Mouse (Mus musculus) cortical plate, adult 2 months (tissue): ENCODE results near the gene Zc3h12d. TPM values are rescaled to one million over a fixed set of nuclear protein-coding genes. Genes with fewer than 3 reads are reported as not detected.

Experiments
- H3K27ac ChIP-seq: fragments of 200-500 bp; 2 replicates; pipeline ENCODE4 v1.5.1; 2012; ENCODE audit warnings: low read length, control low read depth, inconsistent platforms; ENCODE audit not compliant: insufficient read depth
- H3K4me1 ChIP-seq: fragments of 200-500 bp; 2 replicates; pipeline ENCODE4 v1.6.1; 2011; ENCODE audit warnings: low read length; ENCODE audit not compliant: control insufficient read depth, insufficient read depth
- H3K4me3 ChIP-seq: fragments of 200-500 bp; 2 replicates; pipeline ENCODE4 v1.5.1; 2011; ENCODE audit warnings: mild to moderate bottlenecking, low read length, control low read depth; ENCODE audit not compliant: insufficient read depth
- CTCF ChIP-seq: fragments of 200-500 bp; IDR thresholded peaks from 2 replicates; pipeline ENCODE4 v1.5.1; 2011; ENCODE audit warnings: mild to moderate bottlenecking, control low read depth, low read length; ENCODE audit not compliant: insufficient read depth; ENCODE audit errors: extremely low read depth
- POLR2A ChIP-seq: fragments of 200-500 bp; IDR thresholded peaks from 2 replicates; pipeline ENCODE4 v1.6.1; 2011; ENCODE audit warnings: mild to moderate bottlenecking, low read length, control low read depth; ENCODE audit not compliant: insufficient read depth; ENCODE audit errors: extremely low read depth
- polyA plus RNA-seq: library from polyadenylated mRNA; depleted of rRNA; stranded (reverse); fragments of >200 nt; gene quantifications from 2 replicates; pipeline ENCODE4 v1.2.3, GENCODE M21; 2012

The Zc3h12d gene
- polyA plus RNA-seq, 1 experiment, result 0.02 TPM

DNA sequence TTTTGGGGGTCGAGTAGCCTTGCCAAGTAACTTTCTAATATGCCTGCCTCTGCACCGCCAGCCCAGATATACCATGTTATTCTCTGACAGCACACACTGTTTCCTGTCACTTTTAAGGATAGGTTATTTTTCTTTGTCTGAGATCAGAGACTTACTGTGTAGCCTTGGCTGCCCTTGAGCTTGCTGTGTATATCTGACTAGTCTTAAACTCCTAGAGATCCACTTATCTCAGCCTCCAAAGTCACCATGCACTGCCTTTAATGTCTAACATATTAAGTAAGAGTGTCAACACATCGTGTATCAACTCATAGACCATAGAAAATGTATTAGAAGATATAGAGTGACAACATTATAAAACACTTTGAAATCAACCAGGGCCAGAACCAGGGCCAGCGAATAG lies 12.7 kb upstream of the Zc3h12d start:
- H3K4me3 ChIP-seq, result no peak overlapping the region
- no peak for TF ChIP-seq CTCF
- TF ChIP-seq POLR2A, result no peak
- no peaks in the 10 kb centered on the region; the same call in 1 of the 2 replicates for H3K4me1 ChIP-seq
- no peak overlapping the region for H3K27ac ChIP-seq

DNA sequence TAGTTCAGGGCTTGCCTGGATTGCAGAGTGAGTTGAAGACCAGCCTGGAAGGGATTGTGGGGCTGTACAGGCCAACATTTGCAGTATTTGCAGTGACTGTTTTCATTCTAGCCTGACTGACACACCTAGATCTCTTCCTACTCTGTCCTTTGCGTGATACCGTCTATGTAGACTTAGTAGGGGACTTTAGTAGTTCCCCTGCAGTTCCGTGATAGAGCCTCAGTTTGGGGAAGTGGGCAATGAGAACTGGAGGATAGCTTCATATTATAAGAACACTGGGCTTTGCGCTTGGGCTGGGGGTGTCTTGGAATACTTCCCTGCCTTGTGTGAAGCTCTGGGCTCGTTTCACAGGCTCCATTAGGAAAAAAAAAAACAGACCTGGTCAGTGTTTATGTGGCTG lies 12.1 kb upstream of the Zc3h12d start:
- TF ChIP-seq CTCF, result no peak
- TF ChIP-seq POLR2A, result no peak
- Histone ChIP-seq H3K27ac (no peak overlapping the region), H3K4me3 (no peak overlapping the region)

DNA sequence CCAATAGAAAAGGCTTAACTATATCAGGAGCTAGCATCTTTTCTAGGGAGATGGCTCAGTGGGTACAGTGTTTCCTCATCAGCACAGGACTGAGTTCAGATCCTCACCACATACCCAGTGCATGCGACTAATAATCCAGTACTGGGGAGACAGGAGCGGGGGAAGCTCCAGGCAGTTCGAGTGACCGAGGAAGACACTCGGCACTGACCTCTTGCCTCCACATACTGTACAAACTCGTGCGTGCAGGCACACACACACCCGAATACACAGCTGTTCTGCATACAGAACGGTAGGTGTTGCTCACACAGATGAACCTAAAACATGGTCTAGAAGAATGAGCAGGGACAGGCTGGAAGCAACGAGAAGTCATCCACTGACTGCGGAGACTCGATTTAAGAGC lies 10.3 kb upstream of the Zc3h12d start:
- no peak for TF ChIP-seq CTCF
- TF ChIP-seq POLR2A, result no peak
- Histone ChIP-seq H3K27ac (no peak overlapping the region), H3K4me1 (no peaks in the 10 kb centered on the region), H3K4me3 (no peak overlapping the region)

More for the DNA sequence above, 12.1 kb upstream of the Zc3h12d start:
- no peaks in the 10 kb centered on the region; the same call in 1 of the 2 replicates for H3K4me1 ChIP-seq

DNA sequence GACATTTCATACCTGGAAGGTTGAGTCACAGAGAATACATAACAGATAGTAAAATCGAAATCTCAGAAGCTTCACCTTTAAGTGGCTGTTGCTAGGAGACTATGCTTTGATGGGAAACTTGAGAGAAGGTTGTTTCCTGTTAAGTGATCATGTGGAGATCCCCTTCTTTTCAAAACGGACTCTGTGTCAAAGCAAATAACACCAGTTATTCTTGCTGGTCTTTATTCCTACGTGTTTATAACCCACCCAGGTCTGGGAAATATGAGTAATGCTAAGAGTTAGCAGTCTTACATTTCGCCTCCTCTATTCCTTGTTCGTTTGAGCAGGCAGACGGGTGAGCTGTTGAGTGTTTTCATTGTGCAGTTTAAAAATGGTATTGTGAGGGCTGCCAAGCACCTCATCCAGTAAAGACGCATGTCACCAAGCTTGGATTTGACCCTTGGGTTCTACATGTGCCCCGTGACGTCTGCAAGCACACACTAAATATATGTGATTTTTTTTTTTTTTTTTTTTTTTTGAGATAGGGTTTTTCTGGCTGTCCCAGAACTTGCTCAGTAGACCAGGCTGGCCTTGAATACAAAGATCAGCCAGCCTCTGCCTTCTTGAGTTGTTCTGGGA lies 7.5 kb upstream of the Zc3h12d start:
- H3K4me3 ChIP-seq, result no peak overlapping the region
- no peaks in the 10 kb centered on the region for H3K4me1 ChIP-seq
- TF ChIP-seq POLR2A (no peak), CTCF (no peak)
- H3K27ac ChIP-seq, result no peak overlapping the region

DNA sequence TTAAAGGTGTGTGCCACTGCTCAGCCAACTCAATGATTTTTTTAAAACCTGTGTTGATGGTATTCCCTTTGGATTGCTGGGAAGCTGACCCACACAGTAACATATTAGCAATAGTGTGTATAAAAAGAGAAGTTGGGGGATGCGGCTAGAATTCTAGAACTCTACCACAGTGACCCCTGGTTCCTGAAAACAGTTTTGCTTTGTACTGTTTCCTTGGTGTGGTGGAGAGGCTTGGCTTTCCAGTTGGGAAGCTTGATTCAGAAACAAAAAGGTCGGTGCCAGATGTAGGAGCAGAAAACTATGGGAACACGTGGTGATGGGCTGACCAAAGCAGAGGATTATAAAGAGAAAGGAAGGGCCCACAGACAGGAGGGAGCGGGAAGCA lies 7.0 kb upstream of the Zc3h12d start:
- H3K4me3 ChIP-seq, result no peak overlapping the region
- no peaks in the 10 kb centered on the region for H3K4me1 ChIP-seq
- no peak overlapping the region for H3K27ac ChIP-seq
- TF ChIP-seq POLR2A, result no peak
- no peak for TF ChIP-seq CTCF

DNA sequence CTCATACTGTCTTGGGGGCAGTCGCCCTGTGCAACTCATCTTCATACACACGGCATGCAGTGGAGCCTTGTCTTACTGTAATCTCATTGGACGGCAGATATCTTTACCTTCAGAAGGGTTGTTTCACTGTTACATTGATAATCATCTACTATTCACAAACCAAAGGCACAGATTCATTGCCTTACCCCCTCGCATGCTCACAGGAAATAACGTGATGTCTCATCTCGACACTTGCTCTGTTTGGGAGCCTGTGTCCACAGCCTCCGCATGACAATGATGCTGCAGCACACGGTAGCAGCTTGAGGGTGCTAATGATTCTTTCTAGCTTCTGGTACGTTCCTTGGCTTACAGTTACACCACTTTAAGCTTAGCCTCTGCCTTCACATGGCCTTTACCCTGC lies 6.2 kb upstream of the Zc3h12d start:
- H3K27ac ChIP-seq, result no peak overlapping the region
- H3K4me3 ChIP-seq, result no peak overlapping the region
- H3K4me1 ChIP-seq, result no peaks in the 10 kb centered on the region
- no peak for TF ChIP-seq POLR2A
- TF ChIP-seq CTCF, result no peak

DNA sequence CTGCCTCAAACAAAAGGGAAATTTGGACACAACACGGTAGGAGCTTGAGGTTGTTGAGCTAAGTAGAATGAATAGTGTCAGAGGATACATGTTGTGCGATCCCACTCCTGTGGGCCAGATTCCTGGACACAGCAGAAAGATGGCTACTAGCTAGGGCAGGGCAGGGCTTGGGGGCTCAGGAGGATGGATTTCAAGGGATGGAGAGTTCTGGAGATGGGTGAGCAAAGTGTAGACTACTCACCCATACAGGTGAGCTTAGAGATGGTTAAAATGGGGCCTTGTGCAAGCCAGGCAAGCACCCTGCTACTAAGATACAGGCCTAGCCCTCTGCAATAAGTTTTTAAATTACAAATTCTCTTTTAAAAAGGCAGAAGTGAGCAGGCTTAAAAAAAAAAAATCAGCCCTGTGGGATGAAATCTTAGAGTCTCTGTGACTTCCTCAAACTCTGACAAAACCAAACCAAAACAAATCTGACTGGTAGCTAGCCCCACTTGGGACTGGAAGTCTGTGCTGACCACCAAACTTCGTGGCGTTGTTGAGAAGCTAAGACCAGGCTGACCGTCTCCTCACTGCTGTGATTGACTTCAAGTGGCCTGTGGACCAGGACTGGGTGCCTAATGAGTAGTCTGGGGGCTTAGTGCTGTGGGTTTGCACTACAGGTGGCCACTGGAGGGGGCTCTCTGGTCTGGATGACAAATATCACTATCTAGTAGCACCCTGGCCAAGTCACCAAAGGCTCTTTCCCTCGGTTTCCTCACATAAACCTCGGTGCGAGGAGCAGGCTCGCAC lies 1.3 kb downstream of the Zc3h12d start:
- Histone ChIP-seq H3K4me1 (no peaks in the 10 kb centered on the region), H3K27ac (no peak overlapping the region), H3K4me3 (no peak overlapping the region)
- no peak for TF ChIP-seq CTCF
- no peak for TF ChIP-seq POLR2A

DNA sequence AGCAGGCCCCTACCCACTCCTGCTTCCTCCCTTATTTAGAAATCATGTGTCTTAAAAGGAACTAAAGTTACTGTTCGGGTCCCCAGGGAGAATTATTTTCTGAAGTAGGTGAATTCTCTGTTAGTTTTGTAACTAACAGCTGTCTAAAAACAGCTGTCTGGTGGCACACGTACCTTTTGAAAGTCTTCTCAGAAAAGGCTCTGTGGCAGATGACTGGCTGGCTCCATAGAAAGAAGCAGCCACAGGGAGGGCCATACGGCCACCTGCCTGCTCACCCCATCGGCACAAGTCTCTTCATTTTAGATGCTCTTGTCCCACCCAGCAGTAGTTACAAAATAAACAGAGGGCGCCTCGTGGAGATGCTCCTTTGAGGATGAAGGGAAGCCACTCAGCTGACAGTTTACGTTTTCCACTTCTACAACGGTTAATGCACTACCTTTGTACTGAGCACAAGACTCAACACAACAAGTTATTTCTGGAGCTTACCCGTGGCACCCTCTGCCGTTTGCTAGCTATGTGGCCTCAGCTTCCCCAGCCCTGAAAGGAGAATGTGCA lies 2.5 kb downstream of the Zc3h12d start:
- no peak for TF ChIP-seq POLR2A
- TF ChIP-seq CTCF, result no peak
- Histone ChIP-seq H3K4me3 (no peak overlapping the region), H3K27ac (no peak overlapping the region), H3K4me1 (no peaks in the 10 kb centered on the region)

DNA sequence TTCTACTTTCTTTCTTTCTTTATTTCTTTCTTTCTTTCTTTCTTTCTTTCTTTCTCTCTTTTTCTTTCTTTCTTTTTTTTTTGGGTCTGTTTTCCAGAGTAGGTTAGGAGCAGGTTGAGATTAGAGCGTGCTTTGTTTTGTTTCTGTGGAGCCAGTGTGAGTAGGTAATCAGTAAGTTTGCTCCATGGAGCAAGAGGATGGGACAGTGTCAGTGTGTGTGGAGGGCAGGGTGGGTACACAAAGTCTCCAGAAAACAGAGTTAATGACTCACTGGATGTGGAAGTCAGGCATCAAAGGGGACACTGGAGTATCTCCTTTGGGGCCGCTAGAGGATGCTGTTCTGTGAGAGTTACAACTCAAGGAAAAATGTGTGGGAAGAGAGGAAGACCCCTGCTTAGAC lies 4.6 kb downstream of the Zc3h12d start:
- Histone ChIP-seq H3K27ac (no peak overlapping the region), H3K4me1 (no peaks in the 10 kb centered on the region), H3K4me3 (no peak overlapping the region)
- TF ChIP-seq CTCF (no peak), POLR2A (no peak)

DNA sequence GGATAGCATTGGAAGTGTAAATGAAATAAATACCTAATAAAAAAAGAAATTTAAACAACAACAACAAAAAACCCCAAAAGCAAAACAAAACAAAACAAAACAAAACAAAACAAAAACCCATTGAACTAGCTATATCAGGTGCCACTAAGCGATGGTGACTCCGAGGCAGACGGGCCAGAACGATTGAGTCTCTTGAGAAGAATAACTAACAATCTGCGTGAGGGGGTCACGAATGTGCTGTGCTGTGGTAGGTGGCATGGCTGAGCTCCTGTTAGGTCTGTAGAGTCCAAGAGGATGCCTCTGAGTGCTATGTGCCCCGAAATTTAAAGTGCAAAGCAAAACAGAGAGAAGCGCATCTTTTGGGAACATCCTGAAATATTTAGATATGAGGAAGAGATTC lies 5.2 kb downstream of the Zc3h12d start:
- no peak overlapping the region for H3K4me3 ChIP-seq
- no peak overlapping the region for H3K27ac ChIP-seq
- no peak for TF ChIP-seq CTCF
- TF ChIP-seq POLR2A, result no peak
- no peaks in the 10 kb centered on the region for H3K4me1 ChIP-seq
